Mouse (Mus musculus) thymus, postnatal 0 days (tissue): ENCODE data around the gene E330021D16Rik. TPM values are rescaled to one million over a fixed set of nuclear protein-coding genes. Genes with fewer than 3 reads are reported as not detected.

Experiments used
- DNase-seq: peaks from one replicate; pipeline ENCODE4 v3.0.0-alpha.2; 2015; ENCODE audit warnings: low spot score
- polyA plus RNA-seq: library from polyadenylated mRNA; unstranded; fragments of >200 nt; fragmentation: Nextera tagmentation; extraction: Ambion mirVana; gene quantifications from 2 replicates; pipeline ENCODE4 v1.2.1, GENCODE M21; 2015

The E330021D16Rik gene
- polyA plus RNA-seq, 1 experiment from 2014 or later, result 0.08 TPM

GRCm38 (mm10) chr6:136422084-136422853, 6.9 kb upstream of the E330021D16Rik start:
- peak; percentile 76 for DNase-seq

- peak; percentile 48 for DNase-seq
Observed at GRCm38 (mm10) chr6:136421059-136421458, 5.7 kb upstream of the E330021D16Rik start.

DNA sequence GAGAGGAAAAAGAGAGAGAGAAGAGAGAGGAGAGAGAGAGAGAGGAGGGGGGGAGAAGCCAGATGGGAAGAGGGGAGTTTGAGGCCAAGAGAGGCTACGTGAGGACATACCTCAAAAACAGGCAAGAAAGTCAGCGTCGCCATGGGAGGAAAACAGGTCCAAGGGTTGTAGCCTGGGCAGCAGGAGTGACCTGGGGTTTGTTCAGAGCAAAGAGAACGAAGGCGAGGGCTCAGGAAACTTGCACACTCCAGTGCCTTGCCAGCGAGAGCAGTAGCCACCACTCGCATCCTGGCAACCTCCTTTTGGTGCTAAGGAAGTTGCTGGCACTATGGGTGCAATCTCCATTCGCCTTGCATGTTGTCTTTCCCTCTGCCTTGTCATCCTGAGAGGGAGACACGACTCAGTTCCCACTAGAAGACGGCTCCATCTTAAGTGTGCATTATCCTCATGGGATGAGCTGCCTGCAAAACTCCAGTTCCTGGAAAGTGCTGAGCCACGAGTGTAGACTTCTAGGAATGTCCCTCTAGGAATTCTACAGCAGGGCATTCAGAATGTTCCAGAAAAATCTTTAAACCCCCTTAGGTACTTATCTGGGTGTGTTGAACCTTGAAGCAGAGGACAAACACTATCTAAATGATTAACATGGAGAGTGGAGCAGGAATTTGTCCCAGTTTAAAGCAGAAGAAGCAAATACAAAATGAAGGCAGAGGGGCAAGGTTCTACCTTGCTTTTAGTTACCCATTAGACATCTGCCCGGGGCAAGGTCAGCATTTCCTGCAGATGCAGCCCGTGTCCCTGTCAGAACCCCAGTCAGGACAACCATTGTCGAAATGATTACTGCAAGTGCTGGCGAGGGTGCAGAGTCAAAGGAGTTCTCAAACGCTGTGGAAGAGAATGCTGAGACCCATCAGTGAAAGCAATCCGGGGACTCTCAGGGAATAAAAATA, 3.8 kb upstream of the E330021D16Rik start:
- no peak for DNase-seq

DNA sequence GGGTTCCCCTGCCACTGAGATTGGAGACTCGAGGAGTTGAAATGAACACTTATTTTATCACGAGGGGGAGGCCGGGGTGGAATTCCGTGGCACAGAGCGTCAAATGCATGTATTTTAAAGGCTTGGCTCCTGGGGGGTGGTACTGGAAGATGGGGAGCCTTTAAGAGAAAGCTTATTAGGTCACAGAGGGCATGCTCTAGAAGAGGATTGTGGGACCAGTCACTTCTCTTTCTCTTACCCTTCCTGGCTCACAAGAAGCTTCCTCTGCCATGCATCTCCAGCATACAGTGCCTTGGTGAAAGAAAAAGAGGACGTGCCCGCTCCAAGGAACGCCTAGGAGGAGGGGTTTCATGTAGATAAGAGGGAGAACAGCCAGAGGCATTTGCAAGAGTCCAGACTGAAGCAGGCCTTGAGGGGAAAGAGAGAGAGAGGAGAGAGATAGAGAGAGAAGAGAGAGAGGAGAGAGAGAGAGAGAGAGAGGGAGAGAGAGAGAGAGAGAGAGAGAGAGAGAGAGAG, 3.0 kb upstream of the E330021D16Rik start:
- DNase-seq, result no peak

DNA sequence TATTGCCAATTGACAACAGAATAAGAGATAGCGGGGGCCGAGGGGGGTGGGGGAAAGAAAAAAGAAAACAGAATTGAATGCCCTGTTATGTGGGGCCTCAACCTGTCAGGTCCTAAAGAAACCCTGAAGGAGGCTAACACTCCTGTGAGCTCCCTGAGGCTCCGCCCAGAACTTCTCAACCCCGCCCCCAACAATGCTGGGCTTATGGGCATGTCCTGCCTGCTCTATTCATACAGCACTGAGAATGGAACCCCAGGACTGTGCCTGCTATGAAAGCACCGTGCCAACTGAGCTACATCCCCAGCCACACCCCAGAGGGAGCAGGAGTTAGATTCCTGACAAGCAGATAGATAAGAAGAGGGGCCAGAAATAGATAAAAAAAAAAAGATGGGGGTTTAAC, 2.5 kb upstream of the E330021D16Rik start:
- no peak for DNase-seq

- peak; percentile 49 for DNase-seq
Observed at GRCm38 (mm10) chr6:136413856-136414362, 1.5 kb downstream of the E330021D16Rik start.

DNA sequence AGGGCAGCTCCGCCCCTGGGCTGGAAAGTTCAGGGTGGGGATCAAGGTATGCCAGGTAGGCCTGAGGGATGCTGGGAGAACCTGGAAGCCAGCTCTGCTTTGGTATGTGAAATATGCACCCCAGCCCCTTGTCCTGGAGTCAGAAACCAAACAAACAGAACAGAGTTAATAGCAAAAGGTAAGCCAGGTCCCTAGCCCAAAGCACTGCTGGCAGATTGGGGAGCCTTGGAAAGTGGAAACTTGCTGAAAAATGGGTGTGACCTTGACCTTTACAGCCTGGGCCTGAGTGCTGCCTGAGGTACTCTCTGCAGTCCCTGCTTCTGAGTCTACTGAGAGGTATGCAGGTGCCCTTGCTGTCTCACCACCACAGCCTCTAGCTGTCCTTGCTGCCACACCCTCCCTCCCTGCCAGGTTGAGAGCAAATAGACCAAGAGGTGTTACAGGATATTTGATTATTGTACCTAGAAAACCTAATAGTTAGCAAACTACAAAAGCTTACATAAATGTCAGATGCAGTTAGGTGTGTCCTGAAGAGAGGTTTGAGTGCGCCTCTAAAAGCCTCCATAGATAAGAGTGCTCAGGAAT, 7.7 kb downstream of the E330021D16Rik start:
- no peak for DNase-seq

DNA sequence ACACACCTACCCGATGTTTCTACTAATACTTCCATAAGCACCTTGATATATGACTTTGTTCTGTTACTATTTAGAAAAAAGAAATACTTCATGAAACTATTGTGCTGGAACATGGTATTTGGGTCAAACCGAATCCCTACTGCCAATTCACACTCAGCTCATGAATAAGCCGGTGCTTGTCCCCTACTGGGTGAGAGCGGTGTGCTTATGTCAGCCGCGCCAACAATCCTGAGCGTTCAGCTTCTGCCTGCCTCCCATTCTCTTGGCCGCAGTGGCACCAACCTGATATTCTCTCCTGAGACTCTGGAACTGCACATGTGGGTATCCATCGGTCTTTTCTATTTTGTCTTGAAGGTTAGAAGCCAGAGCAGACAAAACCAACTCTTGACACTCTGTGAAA, 18.5 kb downstream of the E330021D16Rik start:
- DNase-seq, result no peak

- no peak for DNase-seq
Observed at GRCm38 (mm10) chr6:136390262-136390661, 25.1 kb downstream of the E330021D16Rik start.

- peak; percentile 26 for DNase-seq
Observed at GRCm38 (mm10) chr6:136385287-136385686, 30.1 kb downstream of the E330021D16Rik start.

- DNase-seq, result no peak
Observed at GRCm38 (mm10) chr6:136383218-136383617, 32.2 kb downstream of the E330021D16Rik start.

DNA sequence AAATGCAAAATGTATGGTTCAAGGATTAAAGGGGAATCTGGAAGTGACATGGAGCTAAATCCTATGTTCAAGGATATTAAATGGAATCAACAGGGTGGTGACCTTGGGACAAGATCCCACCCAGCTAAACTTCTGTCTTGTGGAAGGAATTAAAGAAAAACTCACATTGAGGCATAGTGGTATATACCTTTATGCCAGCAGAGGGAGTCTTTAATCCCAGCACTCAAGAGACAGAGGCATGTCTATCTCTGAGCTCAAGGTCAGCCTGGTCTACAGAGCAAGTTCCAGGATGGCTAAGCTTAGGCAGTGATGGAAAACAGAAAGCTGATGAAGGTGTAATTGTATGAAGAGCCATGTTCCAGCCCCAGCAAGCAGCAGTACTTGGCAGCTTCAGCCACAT, 39.3 kb downstream of the E330021D16Rik start:
- DNase-seq, result peak; percentile 12

- DNase-seq, result no peak
Observed at GRCm38 (mm10) chr6:136364430-136365098, 50.8 kb downstream of the E330021D16Rik start.

GRCm38 (mm10) chr6:136364008-136364407, 51.4 kb downstream of the E330021D16Rik start:
- DNase-seq, result no peak

GRCm38 (mm10) chr6:136363313-136363712, 52.1 kb downstream of the E330021D16Rik start:
- DNase-seq, result no peak

- no peak for DNase-seq
Observed at GRCm38 (mm10) chr6:136358471-136358870, 56.9 kb downstream of the E330021D16Rik start.

- DNase-seq, result peak; percentile 33
Observed at GRCm38 (mm10) chr6:136353399-136354184, 61.8 kb downstream of the E330021D16Rik start.
